Mouse (Mus musculus) lung, postnatal 0 days (tissue): ENCODE results near the gene Lep. TPM values are rescaled to one million over a fixed set of nuclear protein-coding genes. Genes with fewer than 3 reads are reported as not detected.
A peak's percentile ranks its signal among the peaks of the same experiment; 100 is the strongest.

Experiments
- ATAC-seq: fragments of 200-750 bp; cut with Nextera tagmentation; 2 replicates; pipeline ENCODE4 v1.8.0; 2017; ENCODE audit warnings: moderate library complexity
- DNase-seq: peaks from one replicate; pipeline ENCODE4 v3.0.0-alpha.2; 2016; ENCODE audit warnings: low spot score
- H3K27ac ChIP-seq: fragments of 300-500 bp; sonication (generic); 2 replicates; pipeline ENCODE4 v1.5.1; 2014; ENCODE audit warnings: antibody characterized with exemption, mild to moderate bottlenecking, low read length, mixed read lengths
- H3K27me3 ChIP-seq: fragments of 300-500 bp; sonication (generic); replicated peaks from 2 replicates; pipeline ENCODE4 v1.6.1; 2014; ENCODE audit warnings: low read length, mixed read lengths; ENCODE audit not compliant: insufficient read depth
- H3K36me3 ChIP-seq: fragments of 300-500 bp; sonication (generic); 2 replicates; pipeline ENCODE4 v1.6.1; 2014; ENCODE audit warnings: low read length, mixed read lengths; ENCODE audit not compliant: insufficient read depth
- H3K4me1 ChIP-seq: fragments of 300-500 bp; sonication (generic); 2 replicates; pipeline ENCODE4 v1.6.1; 2014; ENCODE audit warnings: antibody characterized with exemption, low read depth, low read length, mixed read lengths; ENCODE audit not compliant: insufficient read depth
- H3K4me2 ChIP-seq: fragments of 300-500 bp; sonication (generic); replicated peaks from 2 replicates; pipeline ENCODE4 v1.6.1; 2014; ENCODE audit warnings: low read depth, mild to moderate bottlenecking, low read length, moderate library complexity, mixed read lengths
- H3K4me3 ChIP-seq: fragments of 300-500 bp; sonication (generic); 2 replicates; pipeline ENCODE4 v1.5.1; 2014; ENCODE audit warnings: low read depth, low read length
- H3K9ac ChIP-seq: fragments of 300-500 bp; sonication (generic); replicated peaks from 2 replicates; pipeline ENCODE4 v1.6.1; 2014; ENCODE audit warnings: low read depth, mild to moderate bottlenecking
- H3K9me3 ChIP-seq: fragments of 300-500 bp; sonication (generic); 2 replicates; pipeline ENCODE4 v1.6.1; 2016; ENCODE audit warnings: low read length, mixed read lengths
- CTCF ChIP-seq: IDR thresholded peaks from 2 replicates; pipeline ENCODE4 v1.5.1; 2016; ENCODE audit warnings: antibody characterized with exemption, mild to moderate bottlenecking
- EP300 ChIP-seq: IDR thresholded peaks from 2 replicates; pipeline ENCODE4 v1.6.1; 2016; ENCODE audit warnings: antibody characterized with exemption, mild to moderate bottlenecking, control low read depth
- WGBS: fragments of 180-500 bp; shearing (Covaris S2); extraction: QIAGEN DNeasy Blood & Tissue Kit; methylation state at CpG from one replicate; pipeline ENCODE4 v1.1.7; 2014; 5-methylcytosine and 5-hydroxymethylcytosine counted together
- polyA plus RNA-seq: library from polyadenylated mRNA; unstranded; fragments of >200 nt; fragmentation: Nextera tagmentation; extraction: Ambion mirVana; gene quantifications from 2 replicates; pipeline ENCODE4 v1.2.1, GENCODE M21; 2015

Lep gene
- polyA plus RNA-seq, 1 experiment from 2014 or later, result not detected

DNA sequence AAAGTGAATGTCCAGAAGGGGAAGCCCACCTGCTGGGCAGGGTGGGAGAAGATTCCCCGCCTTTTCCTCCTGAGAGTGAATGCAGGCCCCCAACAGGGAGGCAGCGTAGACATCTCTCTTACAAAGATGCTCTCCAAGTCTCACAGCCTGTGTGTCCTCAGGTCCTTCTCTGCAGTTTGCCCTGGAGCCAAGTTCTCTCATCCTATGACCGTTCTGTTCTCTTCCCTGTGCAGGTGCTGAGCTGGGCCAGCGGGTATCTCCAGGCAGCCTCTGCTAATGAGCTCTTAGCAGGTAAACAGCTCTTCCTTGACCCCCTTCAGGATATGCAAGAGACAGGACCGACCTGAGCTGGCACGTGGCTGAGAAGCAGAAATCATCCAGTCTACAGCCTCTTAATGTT is 38.5 kb upstream of the Lep start:
- H3K4me1 ChIP-seq, result 0 out of 2 replicates have a peak, but pooled peaks cover 5% of the 10 kb centered on the region
- no peak for ATAC-seq
- TF ChIP-seq CTCF (no peak), EP300 (no peak)
- no peaks in the 10 kb centered on the region for H3K9me3 ChIP-seq
- WGBS, result 49% methylated on average over 6 of the region's 6 CpGs
- H3K27ac ChIP-seq, result no peak overlapping the region
- no peak overlapping the region for H3K4me3 ChIP-seq
- DNase-seq, result no peak
- H3K36me3 ChIP-seq, result no peaks in the 10 kb centered on the region
- no peak overlapping the region for H3K9ac ChIP-seq
- H3K4me2 ChIP-seq, result no peak overlapping the region
- H3K27me3 ChIP-seq, result no peaks in the 10 kb centered on the region

DNA sequence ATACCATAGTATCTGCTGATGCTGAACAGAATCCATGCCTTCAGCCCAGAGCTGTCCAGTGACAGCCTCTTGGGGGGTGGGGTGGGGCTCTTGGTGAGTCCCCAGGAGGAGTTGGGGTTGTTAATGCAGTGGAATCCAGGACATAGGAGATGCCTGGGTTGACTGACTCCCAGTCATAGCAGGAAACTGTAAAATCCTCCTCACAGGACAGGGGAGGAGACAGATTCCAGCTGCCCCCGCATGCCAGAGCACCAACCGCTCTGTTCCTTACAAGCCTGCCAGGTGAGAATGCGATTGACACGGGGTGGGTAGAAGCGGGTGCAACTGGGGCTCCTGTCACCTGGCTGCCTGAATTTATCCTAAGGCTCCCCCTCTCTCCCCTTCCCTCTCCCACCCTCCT is 37.9 kb upstream of the Lep start:
- WGBS, result 54% methylated on average over 4 of the region's 5 CpGs
- no peak overlapping the region for H3K4me3 ChIP-seq
- no peaks in the 10 kb centered on the region for H3K27me3 ChIP-seq
- H3K4me2 ChIP-seq, result no peak overlapping the region
- H3K9me3 ChIP-seq, result no peaks in the 10 kb centered on the region
- H3K36me3 ChIP-seq, result no peaks in the 10 kb centered on the region
- H3K9ac ChIP-seq, result no peak overlapping the region
- TF ChIP-seq CTCF, result no peak
- no peak for TF ChIP-seq EP300
- DNase-seq (no peak), ATAC-seq (no peak)
- H3K4me1 ChIP-seq, result 0 out of 2 replicates have a peak, but pooled peaks cover 2% of the 10 kb centered on the region
- H3K27ac ChIP-seq, result no peak overlapping the region

DNA sequence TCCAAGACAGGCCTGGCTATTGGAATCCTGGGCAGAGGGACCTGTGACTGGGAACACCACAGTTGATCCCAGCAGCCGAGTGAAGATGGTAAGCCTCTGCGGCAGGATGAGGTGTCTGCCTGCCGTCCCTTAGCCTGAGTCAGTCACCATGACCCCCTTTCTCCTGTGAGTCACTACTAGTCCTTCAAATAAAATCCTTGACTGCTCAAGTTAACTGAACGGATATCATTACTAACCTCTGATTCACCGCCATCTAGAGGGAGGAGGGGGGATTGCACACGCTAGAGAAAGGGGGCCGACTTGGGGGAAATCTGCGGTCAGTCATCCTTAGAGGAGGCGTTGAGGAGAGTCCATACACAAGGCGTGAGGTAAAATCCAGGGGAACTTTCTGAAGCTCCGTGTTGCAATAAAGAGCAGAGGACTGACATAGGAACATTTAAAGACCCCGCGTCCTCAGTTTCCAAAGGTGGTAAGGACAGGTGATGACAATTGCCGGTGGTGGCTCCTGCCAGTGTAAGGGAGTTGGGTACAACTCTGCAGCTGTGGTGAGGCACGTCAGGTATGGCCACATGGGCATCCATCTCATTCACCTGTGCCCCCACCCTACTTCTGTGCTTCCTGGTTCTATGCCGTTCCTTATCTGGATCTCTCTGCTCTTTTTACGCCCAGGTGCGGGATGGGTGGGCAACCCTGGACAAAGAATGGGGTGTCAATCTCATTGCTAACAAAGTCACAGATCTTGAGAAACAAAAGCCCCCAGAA is 36.6 kb upstream of the Lep start:
- H3K9ac ChIP-seq, result no peak overlapping the region
- no peaks in the 10 kb centered on the region for H3K9me3 ChIP-seq
- no peaks in the 10 kb centered on the region for H3K4me1 ChIP-seq
- no peak overlapping the region for H3K27ac ChIP-seq
- no peaks in the 10 kb centered on the region for H3K36me3 ChIP-seq
- H3K27me3 ChIP-seq, result no peaks in the 10 kb centered on the region
- 30% methylated on average over 18 of the region's 18 CpGs for WGBS
- peak; percentile 73 for TF ChIP-seq CTCF
- no peak for TF ChIP-seq EP300
- ATAC-seq (peak; percentile 50; the same call in 1 of the 2 replicates), DNase-seq (peak; percentile 70)
- H3K4me3 ChIP-seq, result no peak overlapping the region
- H3K4me2 ChIP-seq, result no peak overlapping the region

DNA sequence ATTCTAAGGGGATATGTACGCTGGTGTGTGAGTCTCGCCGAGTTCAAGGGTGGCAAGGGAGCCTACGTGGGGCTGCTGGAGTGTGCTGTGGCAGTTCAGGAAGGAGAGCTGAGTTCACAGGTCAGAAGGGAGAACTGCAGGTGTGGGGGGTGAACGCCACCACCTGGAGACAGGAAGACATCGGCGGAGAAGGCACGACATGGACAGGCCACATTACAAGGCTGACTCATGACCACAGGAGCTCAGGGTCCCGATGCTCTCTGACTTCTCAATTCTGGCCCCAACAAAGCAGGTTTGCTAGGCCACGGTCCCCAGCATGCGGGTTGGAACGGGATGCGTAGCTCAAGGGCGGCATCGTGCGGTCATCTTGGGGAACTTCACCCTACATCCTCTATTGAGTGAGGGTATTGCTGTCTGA is 36.0 kb upstream of the Lep start:
- H3K27me3 ChIP-seq, result no peaks in the 10 kb centered on the region
- ATAC-seq (peak; percentile 65), DNase-seq (peak; percentile 74)
- no peak overlapping the region for H3K9ac ChIP-seq
- H3K4me1 ChIP-seq, result no peaks in the 10 kb centered on the region
- H3K4me3 ChIP-seq, result no peak overlapping the region
- WGBS, result 5% methylated on average over 16 of the region's 16 CpGs
- no peak overlapping the region for H3K4me2 ChIP-seq
- H3K27ac ChIP-seq, result no peak overlapping the region
- TF ChIP-seq CTCF, result peak; percentile 98
- no peak for TF ChIP-seq EP300
- no peaks in the 10 kb centered on the region for H3K36me3 ChIP-seq
- no peaks in the 10 kb centered on the region for H3K9me3 ChIP-seq

DNA sequence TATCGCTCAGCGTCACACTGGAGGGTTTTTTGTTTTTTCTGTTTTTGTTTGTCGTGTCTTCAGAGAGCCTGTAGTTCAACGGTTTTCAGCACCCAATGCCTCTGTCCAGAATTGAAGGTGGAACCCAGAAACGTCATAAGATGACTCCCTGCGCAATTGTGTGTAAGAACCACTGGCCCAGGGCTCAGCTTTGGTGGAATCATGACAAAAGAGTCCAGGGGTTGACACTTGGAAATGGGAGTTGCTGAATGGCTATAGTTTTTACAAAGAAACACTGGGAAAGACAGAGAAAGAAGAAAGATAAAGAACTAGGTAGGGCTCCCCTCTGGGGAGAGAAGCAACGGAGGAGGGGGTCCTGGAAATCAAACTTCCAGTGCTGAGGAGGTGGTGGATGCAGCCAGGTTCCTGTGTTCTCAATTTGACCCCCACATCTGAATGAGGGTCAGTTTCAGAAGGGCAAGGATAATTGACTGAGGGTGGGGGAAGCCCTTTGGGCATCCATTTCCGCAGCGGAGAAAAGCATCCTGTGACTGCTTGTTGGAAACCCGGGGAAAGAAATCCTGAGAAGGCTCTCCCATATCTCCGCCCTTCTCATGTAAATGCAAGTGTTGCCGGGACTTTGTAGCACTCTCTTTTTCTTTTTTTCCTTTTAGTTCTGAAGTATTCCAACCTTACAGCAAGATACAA is 34.1 kb upstream of the Lep start:
- no peak for DNase-seq
- Histone ChIP-seq H3K36me3 (no peaks in the 10 kb centered on the region), H3K4me1 (no peaks in the 10 kb centered on the region), H3K4me2 (no peak overlapping the region), H3K4me3 (no peak overlapping the region), H3K9ac (no peak overlapping the region), H3K27ac (no peak overlapping the region), H3K9me3 (no peaks in the 10 kb centered on the region), H3K27me3 (no peaks in the 10 kb centered on the region)
- 36% methylated on average over 12 of the region's 12 CpGs for WGBS
- ATAC-seq, result no peak
- TF ChIP-seq CTCF (no peak), EP300 (no peak)

DNA sequence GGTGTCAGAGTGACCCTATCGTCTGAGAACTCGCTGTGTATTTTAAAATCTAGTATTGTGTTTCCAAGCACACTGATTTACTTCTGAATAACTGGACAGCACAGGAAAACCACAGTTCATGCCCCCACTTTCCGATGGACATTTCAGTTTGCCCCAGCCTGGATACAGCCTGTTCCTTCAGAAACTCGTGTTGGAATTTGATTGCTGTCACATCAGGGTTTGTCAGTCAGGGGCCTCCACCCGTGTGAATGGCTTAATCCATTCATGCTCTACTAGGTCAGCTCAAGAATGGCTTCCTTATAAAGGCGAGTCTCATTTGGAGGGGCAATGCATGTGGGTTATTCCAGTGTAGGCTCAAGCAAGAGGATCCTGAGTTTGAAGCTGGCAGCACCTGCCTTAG is 33.3 kb upstream of the Lep start:
- WGBS, result 52% methylated on average over 6 of the region's 6 CpGs
- ATAC-seq (no peak), DNase-seq (no peak)
- Histone ChIP-seq H3K9me3 (no peaks in the 10 kb centered on the region), H3K36me3 (no peaks in the 10 kb centered on the region), H3K4me1 (no peaks in the 10 kb centered on the region), H3K4me3 (no peak overlapping the region), H3K4me2 (no peak overlapping the region), H3K27ac (no peak overlapping the region), H3K9ac (no peak overlapping the region), H3K27me3 (no peaks in the 10 kb centered on the region)
- TF ChIP-seq CTCF, result no peak
- no peak for TF ChIP-seq EP300
